Mouse (Mus musculus) embryonic facial prominence, embryonic 14.5 days (tissue): ENCODE data around the gene Npsr1. TPM values are rescaled to one million over a fixed set of nuclear protein-coding genes. Genes with fewer than 3 reads are reported as not detected.

Experiments used
- ATAC-seq: fragments of 200-750 bp; cut with Nextera tagmentation; 2 replicates; pipeline ENCODE4 v1.8.0; 2017; ENCODE audit warnings: low read depth, moderate number of reproducible peaks, moderate TSS enrichment
- DNase-seq: peaks from one replicate; pipeline ENCODE4 v3.0.0-alpha.2; 2015; ENCODE audit warnings: low spot score
- H3K27ac ChIP-seq: fragments of 300-500 bp; sonication (generic); replicated peaks from 2 replicates; pipeline ENCODE4 v1.5.1; 2014; ENCODE audit warnings: low read depth, mild to moderate bottlenecking, low read length, moderate library complexity
- H3K27me3 ChIP-seq: fragments of 300-500 bp; sonication (generic); replicated peaks from 2 replicates; pipeline ENCODE4 v1.6.1; 2014; ENCODE audit warnings: low read length; ENCODE audit not compliant: control insufficient read depth, insufficient read depth
- H3K36me3 ChIP-seq: fragments of 300-500 bp; sonication (generic); 2 replicates; pipeline ENCODE4 v1.6.1; 2014; ENCODE audit warnings: low read length, mixed read lengths; ENCODE audit not compliant: control insufficient read depth, insufficient read depth
- H3K4me1 ChIP-seq: fragments of 300-500 bp; sonication (generic); 2 replicates; pipeline ENCODE4 v1.6.1; 2014; ENCODE audit warnings: antibody characterized with exemption, low read length; ENCODE audit not compliant: control insufficient read depth, insufficient read depth
- H3K4me2 ChIP-seq: fragments of 300-500 bp; sonication (generic); 2 replicates; pipeline ENCODE4 v1.6.1; 2014; ENCODE audit warnings: low read depth, mild to moderate bottlenecking, low read length, moderate library complexity, mixed read lengths
- H3K4me3 ChIP-seq: fragments of 300-500 bp; sonication (generic); 2 replicates; pipeline ENCODE4 v1.5.1; 2014; ENCODE audit warnings: low read depth, mild to moderate bottlenecking, low read length
- H3K9ac ChIP-seq: fragments of 300-500 bp; sonication (generic); 2 replicates; pipeline ENCODE4 v1.6.1; 2014; ENCODE audit warnings: low read depth, mild to moderate bottlenecking, low read length, moderate library complexity, mixed read lengths
- H3K9me3 ChIP-seq: fragments of 300-500 bp; sonication (generic); 2 replicates; pipeline ENCODE4 v1.6.1; 2016; ENCODE audit warnings: low read length; ENCODE audit not compliant: control insufficient read depth
- WGBS: fragments of 180-500 bp; shearing (Covaris S2); extraction: QIAGEN DNeasy Blood & Tissue Kit; methylation state at CpG from one replicate; pipeline ENCODE4 v1.1.7; 2014; 5-methylcytosine and 5-hydroxymethylcytosine counted together
- polyA plus RNA-seq: library from polyadenylated mRNA; unstranded; fragments of >200 nt; fragmentation: Nextera tagmentation; extraction: Ambion mirVana; gene quantifications from 2 replicates; pipeline ENCODE4 v1.2.1, GENCODE M21; 2014

Gene Npsr1
- polyA plus RNA-seq, 1 experiment from 2014 or later, result not detected

DNA sequence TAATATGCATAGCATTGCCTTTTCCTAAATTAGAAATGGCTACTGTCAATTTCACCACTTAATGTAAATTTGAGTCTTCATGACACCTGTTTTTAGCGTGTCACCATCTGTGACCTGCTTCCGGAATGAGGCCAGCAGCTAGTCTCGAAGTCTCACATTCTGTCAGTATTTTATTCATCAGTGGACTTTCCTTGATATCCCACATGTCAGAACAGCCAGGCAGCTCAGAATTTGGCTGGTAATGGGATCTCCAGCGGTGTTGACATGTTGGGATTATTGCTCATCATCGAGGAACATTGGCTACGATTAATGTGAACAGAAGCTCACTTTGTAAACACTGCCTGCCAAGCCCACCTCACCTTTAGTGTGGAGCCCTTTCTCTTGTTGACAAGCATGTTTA, 205.1 kb downstream of the Npsr1 start:
- Histone ChIP-seq H3K36me3 (no peaks in the 10 kb centered on the region), H3K4me3 (no peak overlapping the region), H3K4me2 (no peak overlapping the region), H3K27ac (no peak overlapping the region), H3K4me1 (no peaks in the 10 kb centered on the region), H3K9ac (no peak overlapping the region), H3K9me3 (no peaks in the 10 kb centered on the region), H3K27me3 (no peaks in the 10 kb centered on the region)
- 84% methylated on average over 6 of the region's 6 CpGs for whole genome bisulfite sequencing
- DNase-seq, result no peak
- no peak for ATAC-seq

DNA sequence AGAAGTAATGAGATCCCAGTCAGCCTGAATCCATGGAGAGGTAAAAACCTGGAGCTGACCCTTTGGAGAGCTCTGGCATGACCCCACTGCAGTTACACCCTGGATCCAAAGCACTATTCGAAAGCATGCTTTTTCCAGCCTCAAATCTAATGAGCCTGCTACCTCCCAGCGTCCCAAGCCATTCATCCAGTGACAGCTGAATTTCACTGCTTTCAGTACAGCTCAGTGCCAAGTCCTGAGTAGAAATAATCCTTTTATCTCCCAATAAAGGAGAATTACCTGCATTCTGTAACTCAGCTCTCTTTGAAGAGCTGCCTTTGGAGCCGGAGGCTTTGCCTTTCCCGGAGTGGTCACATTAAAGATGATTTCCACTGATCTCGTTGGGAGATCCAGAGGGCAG, 209.2 kb downstream of the Npsr1 start:
- no peak overlapping the region for H3K4me3 ChIP-seq
- no peak overlapping the region for H3K9ac ChIP-seq
- no peak overlapping the region for H3K4me2 ChIP-seq
- H3K9me3 ChIP-seq, result no peaks in the 10 kb centered on the region
- no peak for ATAC-seq
- no peak overlapping the region for H3K27ac ChIP-seq
- 42% methylated on average over 5 of the region's 5 CpGs for WGBS
- H3K4me1 ChIP-seq, result no peaks in the 10 kb centered on the region
- no peaks in the 10 kb centered on the region for H3K36me3 ChIP-seq
- no peak for DNase-seq
- H3K27me3 ChIP-seq, result no peaks in the 10 kb centered on the region

DNA sequence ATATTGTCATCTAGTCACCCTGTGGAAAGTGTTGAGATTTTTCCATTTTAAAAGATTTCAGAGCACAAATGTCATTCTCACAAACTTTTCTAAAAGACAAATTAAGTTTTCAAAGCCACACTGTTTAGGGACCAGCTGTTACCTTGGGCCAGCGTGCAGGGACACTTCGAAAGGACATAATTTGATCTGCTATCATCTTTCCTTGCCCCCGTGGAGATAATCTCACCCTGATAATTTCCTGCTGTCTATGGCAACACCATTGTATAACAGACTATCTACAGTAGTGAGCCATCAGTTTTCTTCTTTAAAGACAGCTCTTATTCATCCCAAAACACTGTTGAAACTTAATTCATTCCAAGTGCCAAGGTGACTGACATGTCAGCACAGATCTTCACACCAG, 209.6 kb downstream of the Npsr1 start:
- Histone ChIP-seq H3K4me2 (no peak overlapping the region), H3K4me3 (no peak overlapping the region), H3K27ac (no peak overlapping the region), H3K9me3 (no peaks in the 10 kb centered on the region), H3K9ac (no peak overlapping the region), H3K27me3 (no peaks in the 10 kb centered on the region), H3K4me1 (no peaks in the 10 kb centered on the region), H3K36me3 (no peaks in the 10 kb centered on the region)
- DNase-seq (no peak), ATAC-seq (no peak)
- WGBS, result 44% methylated on average over 3 of the region's 3 CpGs

DNA sequence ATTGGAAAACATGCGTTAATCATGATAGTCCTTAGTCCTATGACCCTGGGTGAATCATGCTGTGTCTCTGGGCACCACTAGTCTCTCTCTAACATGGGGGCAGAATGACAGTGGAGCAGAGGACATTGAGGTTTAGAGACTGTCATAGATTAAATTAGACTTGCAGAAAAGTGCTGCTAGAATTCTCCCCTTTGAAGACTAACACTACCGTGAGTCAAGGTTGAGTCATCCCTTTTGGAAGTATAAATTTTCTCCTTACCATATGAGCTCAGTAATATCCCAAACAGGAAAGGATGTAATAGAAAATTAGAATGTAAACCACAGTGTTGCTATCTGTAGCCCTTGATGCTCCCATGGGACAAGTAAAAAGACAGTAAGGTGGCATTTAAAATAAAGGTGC, 218.0 kb downstream of the Npsr1 start:
- H3K27ac ChIP-seq, result no peak overlapping the region
- no peak overlapping the region for H3K4me3 ChIP-seq
- no peaks in the 10 kb centered on the region for H3K9me3 ChIP-seq
- no peak for DNase-seq
- H3K9ac ChIP-seq, result no peak overlapping the region
- H3K4me2 ChIP-seq, result no peak overlapping the region
- no peak for ATAC-seq
- WGBS, result 91% methylated on average over 2 of the region's 2 CpGs
- no peaks in the 10 kb centered on the region for H3K27me3 ChIP-seq
- no peaks in the 10 kb centered on the region for H3K36me3 ChIP-seq
- H3K4me1 ChIP-seq, result no peaks in the 10 kb centered on the region

DNA sequence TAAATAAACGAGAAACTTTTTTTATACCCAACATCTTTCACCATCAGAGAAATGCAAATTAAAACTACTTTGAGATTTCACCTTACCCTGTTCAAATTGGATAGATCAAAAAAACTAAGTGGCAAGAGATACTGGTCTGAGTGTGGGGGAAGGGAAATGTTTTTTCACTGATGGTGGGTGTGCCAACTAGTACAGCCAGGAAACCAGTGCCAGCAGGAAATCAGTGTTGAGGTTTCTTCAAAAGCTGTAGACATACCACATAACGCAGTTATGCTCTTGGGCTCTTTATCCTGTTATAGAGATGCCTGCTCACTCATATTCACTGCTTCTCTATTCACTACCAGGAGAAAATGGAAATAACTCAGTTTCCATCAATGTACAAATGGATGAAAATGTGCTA, 233.9 kb downstream of the Npsr1 start:
- no peak overlapping the region for H3K9ac ChIP-seq
- H3K36me3 ChIP-seq, result no peaks in the 10 kb centered on the region
- H3K4me3 ChIP-seq, result no peak overlapping the region
- H3K4me1 ChIP-seq, result no peaks in the 10 kb centered on the region
- no peak overlapping the region for H3K27ac ChIP-seq
- no peaks in the 10 kb centered on the region for H3K27me3 ChIP-seq
- DNase-seq (no peak), ATAC-seq (no peak)
- 65% methylated on average over 2 of the region's 2 CpGs for WGBS
- no peak overlapping the region for H3K4me2 ChIP-seq
- no peaks in the 10 kb centered on the region for H3K9me3 ChIP-seq

DNA sequence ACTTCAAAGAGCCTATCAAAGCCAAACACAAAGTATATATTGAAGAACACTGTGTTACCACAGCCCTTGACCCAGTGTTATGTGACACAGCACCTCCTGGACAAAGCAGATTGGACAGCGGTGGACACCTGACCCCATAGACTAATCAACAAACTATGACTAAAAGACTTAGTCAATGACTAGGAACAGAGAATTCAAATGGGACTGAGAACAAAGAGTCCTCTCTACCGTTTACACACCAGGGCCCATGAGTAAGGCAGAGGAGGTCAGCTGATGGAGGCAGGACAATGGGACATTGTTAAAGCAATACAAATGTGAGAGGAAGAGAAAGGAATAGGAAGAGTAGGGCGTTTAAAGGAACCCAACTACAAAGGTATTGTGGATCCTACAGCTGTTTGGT, 243.5 kb downstream of the Npsr1 start:
- 54% methylated on average over 3 of the region's 3 CpGs for WGBS
- DNase-seq, result no peak
- no peak overlapping the region for H3K27ac ChIP-seq
- no peaks in the 10 kb centered on the region for H3K9me3 ChIP-seq
- H3K4me2 ChIP-seq, result no peak overlapping the region
- ATAC-seq, result no peak
- H3K9ac ChIP-seq, result no peak overlapping the region
- no peak overlapping the region for H3K4me3 ChIP-seq
- no peaks in the 10 kb centered on the region for H3K36me3 ChIP-seq
- H3K27me3 ChIP-seq, result no peaks in the 10 kb centered on the region
- no peaks in the 10 kb centered on the region for H3K4me1 ChIP-seq

DNA sequence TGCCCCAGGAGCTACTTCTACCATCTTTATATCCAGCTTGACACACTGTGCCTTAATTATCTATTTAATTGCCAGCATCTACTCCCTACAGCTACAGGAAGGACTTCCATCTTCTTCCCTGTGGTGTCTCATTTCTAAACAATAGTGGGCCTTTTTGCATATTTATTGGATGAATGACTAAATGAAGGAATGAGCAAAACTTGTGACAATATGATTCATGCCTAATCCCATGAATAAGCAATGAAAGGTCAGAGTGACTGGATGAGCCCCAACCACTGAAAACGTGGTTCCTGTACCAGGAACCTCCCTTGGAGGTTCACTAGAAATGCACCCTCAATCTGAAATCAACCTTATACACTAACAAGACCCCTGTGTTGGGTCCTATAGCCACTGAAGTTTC, 249.2 kb downstream of the Npsr1 start:
- WGBS, result 27% methylated on average over 1 of the region's 1 CpGs
- Histone ChIP-seq H3K27me3 (no peaks in the 10 kb centered on the region), H3K27ac (no peak overlapping the region), H3K4me3 (no peak overlapping the region), H3K9me3 (no peaks in the 10 kb centered on the region), H3K9ac (no peak overlapping the region), H3K4me2 (no peak overlapping the region), H3K4me1 (no peaks in the 10 kb centered on the region), H3K36me3 (no peaks in the 10 kb centered on the region)
- ATAC-seq (no peak), DNase-seq (no peak)

DNA sequence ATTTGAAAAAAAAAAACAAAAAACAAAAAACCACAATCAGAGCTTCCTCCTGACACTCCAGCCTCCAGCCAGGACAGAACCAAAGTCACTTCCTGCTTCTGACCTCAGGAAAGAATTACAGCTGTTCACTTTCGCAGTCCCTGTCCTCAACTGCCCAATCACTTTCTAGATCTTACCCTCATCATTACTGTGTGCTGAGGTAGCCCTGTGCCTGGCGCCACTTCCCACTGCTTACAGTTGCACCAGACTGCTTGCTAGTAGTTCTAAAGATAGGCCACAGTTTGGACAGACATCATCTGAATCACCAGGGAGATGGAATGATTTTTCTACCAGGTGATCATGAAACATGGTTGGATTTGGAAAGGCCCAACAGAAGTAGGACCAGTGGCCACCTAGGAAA, 251.7 kb downstream of the Npsr1 start:
- no peaks in the 10 kb centered on the region for H3K9me3 ChIP-seq
- H3K4me1 ChIP-seq, result no peaks in the 10 kb centered on the region
- H3K36me3 ChIP-seq, result no peaks in the 10 kb centered on the region
- no peak overlapping the region for H3K27ac ChIP-seq
- ATAC-seq (no peak), DNase-seq (no peak)
- H3K4me2 ChIP-seq, result no peak overlapping the region
- H3K27me3 ChIP-seq, result no peaks in the 10 kb centered on the region
- no peak overlapping the region for H3K4me3 ChIP-seq
- 87% methylated on average over 2 of the region's 2 CpGs for WGBS
- H3K9ac ChIP-seq, result no peak overlapping the region

DNA sequence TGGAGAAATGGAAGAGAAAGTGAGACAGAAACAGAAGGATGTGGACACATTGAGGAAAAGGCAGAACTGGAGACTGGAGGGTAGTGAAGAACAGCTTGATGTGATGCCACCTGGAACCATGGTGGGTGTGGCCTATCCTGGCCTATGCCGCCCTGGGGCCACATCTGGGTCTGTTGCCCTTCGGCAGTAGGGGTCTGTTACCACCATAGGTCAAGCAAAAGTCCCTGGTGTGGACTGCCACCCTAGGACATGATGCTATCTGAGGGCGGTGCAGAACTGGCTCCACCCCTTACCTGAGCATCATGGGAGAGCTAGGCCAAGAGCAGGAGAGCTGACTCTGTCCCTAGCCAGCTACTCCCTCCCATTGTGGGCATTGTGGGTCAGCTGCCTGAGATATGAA, 253.6 kb downstream of the Npsr1 start:
- no peak overlapping the region for H3K4me2 ChIP-seq
- H3K4me1 ChIP-seq, result no peaks in the 10 kb centered on the region
- no peak overlapping the region for H3K4me3 ChIP-seq
- no peak overlapping the region for H3K27ac ChIP-seq
- DNase-seq (no peak), ATAC-seq (no peak)
- no peaks in the 10 kb centered on the region for H3K27me3 ChIP-seq
- H3K9me3 ChIP-seq, result no peaks in the 10 kb centered on the region
- no peak overlapping the region for H3K9ac ChIP-seq
- WGBS, result 83% methylated on average over 2 of the region's 3 CpGs
- no peaks in the 10 kb centered on the region for H3K36me3 ChIP-seq
